Mouse (Mus musculus): ENCODE data around the gene Lpar6.

The Lpar6 gene

GRCm38 (mm10) chr14:73255426-73255970 lies 17.8 kb downstream of the Lpar6 start:
- DNase-seq (ENCODE audit: low read depth, low spot score): no peak

- DNase-seq (ENCODE audit: low read depth, low spot score): no peak
These were observed 19.7 kb downstream of the Lpar6 start for GRCm38 (mm10) chr14:73257348-73257747.

GRCm38 (mm10) chr14:73258181-73258580 lies 20.5 kb downstream of the Lpar6 start:
- DNase-seq (ENCODE audit: low read depth, low spot score): no peak

GRCm38 (mm10) chr14:73262210-73262609 lies 24.5 kb downstream of the Lpar6 start:
- DNase-seq (ENCODE audit: low read depth, low spot score): no peak

- DNase-seq (ENCODE audit: low read depth, low spot score): no peak
These were observed 28.5 kb downstream of the Lpar6 start for GRCm38 (mm10) chr14:73266166-73266565.

- DNase-seq (ENCODE audit: low read depth, low spot score): no peak
These were observed 34.1 kb downstream of the Lpar6 start for GRCm38 (mm10) chr14:73271807-73272206.

- no peak for DNase-seq (ENCODE audit: low read depth, low spot score)
These were observed 41.4 kb downstream of the Lpar6 start for GRCm38 (mm10) chr14:73279096-73279495.

- DNase-seq (ENCODE audit: low read depth, low spot score): no peak
These were observed 43.3 kb downstream of the Lpar6 start for GRCm38 (mm10) chr14:73280996-73281395.

GRCm38 (mm10) chr14:73289915-73290314 lies 52.2 kb downstream of the Lpar6 start:
- no peak for DNase-seq (ENCODE audit: low read depth, low spot score)

- no peak for DNase-seq (ENCODE audit: low read depth, low spot score)
These were observed 54.7 kb downstream of the Lpar6 start for GRCm38 (mm10) chr14:73292434-73292833.
